Mouse (Mus musculus) cortical plate, adult 2 months (tissue): ENCODE results near the gene Fbxl3. TPM values are rescaled to one million over a fixed set of nuclear protein-coding genes. Genes with fewer than 3 reads are reported as not detected.
A peak's percentile ranks its signal among the peaks of the same experiment; 100 is the strongest.

Experiments used
- H3K27ac ChIP-seq: fragments of 200-500 bp; 2 replicates; pipeline ENCODE4 v1.5.1; 2012; ENCODE audit warnings: low read length, control low read depth, inconsistent platforms; ENCODE audit not compliant: insufficient read depth
- H3K4me1 ChIP-seq: fragments of 200-500 bp; 2 replicates; pipeline ENCODE4 v1.6.1; 2011; ENCODE audit warnings: low read length; ENCODE audit not compliant: control insufficient read depth, insufficient read depth
- H3K4me3 ChIP-seq: fragments of 200-500 bp; 2 replicates; pipeline ENCODE4 v1.5.1; 2011; ENCODE audit warnings: mild to moderate bottlenecking, low read length, control low read depth; ENCODE audit not compliant: insufficient read depth
- CTCF ChIP-seq: fragments of 200-500 bp; IDR thresholded peaks from 2 replicates; pipeline ENCODE4 v1.5.1; 2011; ENCODE audit warnings: mild to moderate bottlenecking, control low read depth, low read length; ENCODE audit not compliant: insufficient read depth; ENCODE audit errors: extremely low read depth
- POLR2A ChIP-seq: fragments of 200-500 bp; IDR thresholded peaks from 2 replicates; pipeline ENCODE4 v1.6.1; 2011; ENCODE audit warnings: mild to moderate bottlenecking, low read length, control low read depth; ENCODE audit not compliant: insufficient read depth; ENCODE audit errors: extremely low read depth
- polyA plus RNA-seq: library from polyadenylated mRNA; depleted of rRNA; stranded (reverse); fragments of >200 nt; gene quantifications from 2 replicates; pipeline ENCODE4 v1.2.3, GENCODE M21; 2012

Gene Fbxl3
- polyA plus RNA-seq, 1 experiment: 116 TPM

GRCm38 (mm10) chr14:103069864-103070611, 29.3 kb downstream of the Fbxl3 start, which contains the start of gene Cln5:
Cln5 (plus strand) TSS chr14:103070216.
- Histone ChIP-seq H3K4me1 (peaks cover 2% of the 10 kb centered on the region; the same call in 1 of the 2 replicates), H3K4me3 (peak within 1 kb of the TSS; percentile 96), H3K27ac (peak within 1 kb of the TSS; percentile 90)
- TF ChIP-seq POLR2A (peak; percentile 91), CTCF (no peak)

DNA sequence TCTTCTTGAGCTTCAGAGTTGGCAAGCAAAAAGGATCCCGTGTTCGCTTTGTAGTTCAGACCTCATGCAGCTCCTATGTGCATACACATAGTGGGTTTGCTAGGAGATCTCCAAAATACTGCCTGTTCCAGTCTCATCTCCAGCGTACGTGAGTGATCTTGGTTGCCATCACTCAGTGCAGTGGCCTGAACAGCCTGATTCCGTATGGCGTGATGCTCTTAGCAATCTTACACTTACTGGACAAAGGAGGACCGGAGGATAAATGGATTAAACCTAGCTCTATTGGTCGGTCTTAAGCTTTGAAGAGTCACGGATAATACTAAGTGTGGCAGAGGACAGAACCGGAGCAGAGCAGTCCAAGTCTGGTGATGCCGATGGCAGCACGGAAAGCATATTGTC, 29.9 kb downstream of the Fbxl3 start:
- Histone ChIP-seq H3K4me3 (peak overlapping the region; percentile 96), H3K27ac (peak overlapping the region; percentile 53), H3K4me1 (peaks cover 2% of the 10 kb centered on the region; the same call in 1 of the 2 replicates)
- TF ChIP-seq CTCF (no peak), POLR2A (no peak)

DNA sequence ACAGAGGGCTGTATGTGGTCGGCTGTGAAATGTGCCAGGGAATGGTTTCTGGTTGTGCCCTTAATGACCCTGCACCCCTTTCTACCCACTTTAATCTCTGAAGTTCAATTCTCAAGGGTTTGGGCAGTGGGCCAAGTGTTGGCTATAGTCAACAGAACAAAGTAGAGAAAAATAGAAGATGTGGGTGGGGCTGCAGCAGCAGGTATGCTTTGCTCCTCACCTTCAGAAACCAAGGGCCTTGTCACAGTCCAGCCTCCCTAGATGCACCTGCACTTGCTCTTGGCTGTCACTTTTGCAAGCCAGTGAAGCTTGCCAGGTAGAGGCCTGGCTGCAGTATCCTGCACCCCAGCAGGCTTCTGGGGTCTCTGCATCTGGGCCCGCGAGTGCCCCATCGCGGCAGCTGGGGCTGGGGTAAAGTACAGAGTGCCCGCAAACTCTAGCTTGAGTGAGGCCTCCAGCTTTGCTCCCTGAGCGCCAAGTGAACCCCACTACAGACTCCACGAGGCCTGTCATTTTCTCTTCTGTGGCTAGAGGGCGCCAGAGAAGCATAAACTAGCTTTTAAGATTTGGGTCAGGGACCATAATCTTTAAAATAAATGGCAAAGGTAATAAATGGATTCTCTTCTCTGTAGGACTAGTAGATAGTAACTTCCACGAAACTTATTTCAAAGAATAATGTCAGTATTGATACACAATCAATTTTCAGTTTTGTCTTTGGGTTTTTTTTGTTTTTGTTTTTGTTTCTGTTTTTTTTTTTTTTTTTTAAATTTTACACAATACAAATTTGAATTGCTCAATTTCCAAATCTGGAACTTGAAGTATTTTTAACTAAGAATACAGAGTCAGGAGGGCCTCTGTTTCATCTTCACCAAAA, 33.8 kb downstream of the Fbxl3 start:
- Histone ChIP-seq H3K27ac (no peak overlapping the region), H3K4me1 (peaks cover 2% of the 10 kb centered on the region; the same call in 1 of the 2 replicates), H3K4me3 (no peak overlapping the region)
- TF ChIP-seq POLR2A (no peak), CTCF (peak; percentile 80)

- Histone ChIP-seq H3K27ac (no peak overlapping the region), H3K4me1 (no peaks in the 10 kb centered on the region)
- no peak for TF ChIP-seq CTCF
These were observed 39.9 kb downstream of the Fbxl3 start for GRCm38 (mm10) chr14:103059495-103059894.

GRCm38 (mm10) chr14:103058998-103059397, 40.4 kb downstream of the Fbxl3 start:
- no peaks in the 10 kb centered on the region for H3K4me1 ChIP-seq
- TF ChIP-seq POLR2A (no peak), CTCF (no peak)
- H3K4me3 ChIP-seq: no peak overlapping the region
- no peak overlapping the region for H3K27ac ChIP-seq

More at GRCm38 (mm10) chr14:103059495-103059894, 39.9 kb downstream of the Fbxl3 start:
- no peak overlapping the region for H3K4me3 ChIP-seq

DNA sequence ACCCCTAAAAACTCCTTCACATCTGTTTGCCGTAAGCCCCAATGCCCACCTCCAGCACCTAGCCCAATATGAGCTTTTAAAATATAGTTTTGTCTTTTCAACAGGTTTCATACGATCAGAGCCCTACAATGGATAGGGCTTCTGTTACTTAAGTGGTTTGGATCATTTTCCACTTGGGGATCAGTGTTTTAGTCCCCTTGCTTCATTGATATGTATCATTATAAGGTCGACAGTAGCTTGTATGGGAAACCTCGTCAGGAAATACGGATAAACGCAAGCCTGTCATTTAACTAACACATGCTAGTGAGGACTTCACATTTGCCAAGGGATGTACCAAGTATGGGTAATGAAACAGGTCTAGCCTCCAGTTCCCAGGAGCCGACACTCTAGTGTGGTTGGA, 42.8 kb downstream of the Fbxl3 start:
- TF ChIP-seq CTCF: no peak
- TF ChIP-seq POLR2A: no peak
- Histone ChIP-seq H3K27ac (no peak overlapping the region), H3K4me3 (no peak overlapping the region), H3K4me1 (no peaks in the 10 kb centered on the region)

GRCm38 (mm10) chr14:103054731-103055130, 44.6 kb downstream of the Fbxl3 start:
- Histone ChIP-seq H3K4me3 (no peak overlapping the region), H3K4me1 (no peaks in the 10 kb centered on the region), H3K27ac (no peak overlapping the region)
- no peak for TF ChIP-seq POLR2A
- no peak for TF ChIP-seq CTCF

DNA sequence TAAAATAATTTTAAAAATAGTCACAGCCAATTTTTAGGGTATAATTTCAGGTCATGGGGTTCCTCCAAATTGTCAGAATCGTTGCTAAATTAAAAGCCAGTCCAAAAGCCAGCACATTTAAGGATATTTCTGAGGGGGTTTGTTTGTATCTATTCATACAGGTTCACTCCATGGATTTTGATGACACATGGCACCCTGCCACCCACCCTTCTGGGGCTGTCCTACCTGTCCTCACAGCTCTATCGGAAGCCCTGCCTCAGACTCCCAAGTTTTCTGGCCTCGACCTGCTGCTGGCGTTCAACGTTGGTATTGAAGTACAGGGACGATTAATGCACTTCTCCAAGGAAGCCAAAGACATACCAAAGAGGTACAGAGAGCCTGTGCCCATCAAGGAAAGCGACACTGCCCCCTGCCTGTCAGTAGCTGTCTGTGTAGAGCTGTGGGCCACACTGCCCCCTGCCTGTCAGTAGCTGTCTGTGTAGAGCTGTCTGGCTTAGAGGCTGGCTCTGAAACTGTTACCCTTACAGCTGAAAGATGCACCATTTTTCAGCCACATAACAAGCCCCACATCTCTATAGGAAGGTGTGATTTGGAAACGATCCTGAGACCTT, 48.1 kb downstream of the Fbxl3 start:
- Histone ChIP-seq H3K4me3 (no peak overlapping the region), H3K27ac (no peak overlapping the region), H3K4me1 (no peaks in the 10 kb centered on the region)
- peak; percentile 99 for TF ChIP-seq CTCF
- no peak for TF ChIP-seq POLR2A

- Histone ChIP-seq H3K4me3 (no peak overlapping the region), H3K27ac (no peak overlapping the region), H3K4me1 (no peaks in the 10 kb centered on the region)
- TF ChIP-seq POLR2A: no peak
- no peak for TF ChIP-seq CTCF
These were observed 50.9 kb downstream of the Fbxl3 start for GRCm38 (mm10) chr14:103048292-103049086.
